Mouse (Mus musculus): ENCODE results near the gene Gmeb2. TPM values are rescaled to one million over a fixed set of nuclear protein-coding genes. Genes with fewer than 3 reads are reported as not detected.
A peak's percentile ranks its signal among the peaks of the same experiment; 100 is the strongest.

Gene Gmeb2
- polyA plus RNA-seq, 1 experiment from 2014 or later, result 9.6 TPM

DNA sequence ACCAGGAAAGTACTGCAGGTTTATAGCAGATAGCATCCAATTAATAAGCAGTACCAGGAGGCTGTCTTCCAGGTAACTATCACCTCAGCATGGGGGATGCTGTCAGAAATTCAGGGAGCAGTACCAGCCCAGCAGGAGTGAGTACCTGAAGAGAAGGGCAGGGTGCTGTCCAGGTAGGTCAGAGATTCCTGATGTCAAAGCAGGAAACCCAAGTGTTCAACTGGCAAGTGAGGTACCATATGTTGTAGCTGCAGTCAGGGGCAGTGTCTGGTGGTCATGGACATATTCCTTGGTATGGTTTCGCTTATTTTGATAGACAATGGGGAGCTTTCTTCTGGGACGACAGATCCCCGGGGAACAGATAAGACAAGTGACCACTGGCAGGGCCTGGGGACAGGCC, 24.6 kb upstream of the Gmeb2 start:
- no peak overlapping the region for H3K27ac ChIP-seq (replicated peaks)
- H3K4me2 ChIP-seq, result no peak overlapping the region
- H3K4me3 ChIP-seq (replicated peaks), result no peak overlapping the region
- no peak overlapping the region for H3K9ac ChIP-seq
- 56% methylated on average over 3 of the region's 3 CpGs for WGBS (ENCODE audit: insufficient replicate concordance)
- 0 out of 2 replicates have a peak, but pooled peaks cover 5% of the 10 kb centered on the region for H3K4me1 ChIP-seq (replicated peaks)
- no peak for ATAC-seq (ENCODE audit: insufficient read depth)
- H3K27me3 ChIP-seq, result peaks cover 92% of the 10 kb centered on the region
- no peaks in the 10 kb centered on the region for H3K36me3 ChIP-seq (replicated peaks)
- H3K9me3 ChIP-seq (replicated peaks), result no peaks in the 10 kb centered on the region

DNA sequence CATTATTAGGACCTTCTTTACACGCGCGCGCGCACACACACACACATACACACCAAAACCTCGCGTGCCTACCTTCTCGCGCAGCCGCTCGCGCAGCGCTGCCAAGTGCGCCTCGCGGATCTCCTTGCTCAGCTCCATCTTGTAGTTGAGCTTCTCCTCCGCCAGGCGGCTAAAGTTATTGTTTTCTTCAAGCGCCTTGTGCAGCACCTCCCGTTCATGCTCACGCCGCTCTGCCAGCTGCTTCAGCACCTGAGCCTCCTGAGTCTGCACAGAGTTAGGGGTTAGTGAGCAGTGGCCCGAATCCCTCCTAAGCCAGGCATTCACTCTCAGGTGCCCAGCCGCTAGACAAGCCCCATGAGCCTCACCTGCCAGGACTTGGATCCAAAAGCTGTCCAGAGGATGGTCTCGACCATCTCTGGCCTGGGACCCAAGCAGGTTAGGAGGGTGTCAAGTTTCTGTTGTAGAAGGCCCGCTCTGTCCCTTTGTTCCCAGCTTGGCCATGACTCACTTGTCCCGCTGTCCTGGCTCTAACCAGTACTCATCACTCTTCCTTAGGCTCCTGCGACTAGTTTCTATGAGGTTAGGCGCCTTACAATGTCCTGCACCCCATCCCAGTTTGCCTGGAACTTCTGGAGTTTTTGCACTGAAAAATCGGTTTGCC, 19.4 kb upstream of the Gmeb2 start:
- Histone ChIP-seq H3K27ac (replicated peaks) (no peak overlapping the region), H3K27me3 (peaks cover 65% of the 10 kb centered on the region), H3K36me3 (replicated peaks) (no peaks in the 10 kb centered on the region), H3K4me3 (replicated peaks) (no peak overlapping the region), H3K9me3 (replicated peaks) (no peaks in the 10 kb centered on the region), H3K4me1 (replicated peaks) (no peaks in the 10 kb centered on the region), H3K9ac (no peak overlapping the region), H3K4me2 (no peak overlapping the region)
- no peak for ATAC-seq (ENCODE audit: insufficient read depth)
- WGBS (ENCODE audit: insufficient replicate concordance), result 15% methylated on average over 30 of the region's 30 CpGs

DNA sequence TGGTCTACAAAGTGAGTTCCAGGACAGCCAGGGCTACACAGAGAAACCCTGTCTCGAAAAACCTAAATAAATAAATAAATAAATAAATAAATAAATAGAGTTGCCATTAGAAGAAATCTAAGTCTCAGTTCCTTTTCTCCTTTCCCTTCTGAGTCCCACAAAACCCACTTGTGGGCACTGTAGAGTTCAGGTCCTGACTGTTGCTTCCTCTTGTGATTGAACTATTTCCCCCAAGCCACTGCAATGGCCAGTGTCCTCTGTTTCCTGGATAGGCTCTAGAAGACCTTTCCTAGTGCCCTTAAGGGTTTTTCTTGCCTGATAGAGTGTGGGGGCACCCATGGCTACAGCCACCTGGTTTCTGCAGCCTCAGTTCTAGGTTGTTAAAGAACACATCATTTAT, 17.1 kb upstream of the Gmeb2 start:
- Histone ChIP-seq H3K9ac (no peak overlapping the region), H3K4me1 (replicated peaks) (no peaks in the 10 kb centered on the region), H3K27me3 (peaks cover 47% of the 10 kb centered on the region), H3K36me3 (replicated peaks) (peaks cover 21% of the 10 kb centered on the region), H3K27ac (replicated peaks) (no peak overlapping the region), H3K4me2 (no peak overlapping the region), H3K4me3 (replicated peaks) (no peak overlapping the region), H3K9me3 (replicated peaks) (no peaks in the 10 kb centered on the region)
- WGBS (ENCODE audit: insufficient replicate concordance), result 40% methylated on average over 1 of the region's 1 CpGs
- no peak for ATAC-seq (ENCODE audit: insufficient read depth)

DNA sequence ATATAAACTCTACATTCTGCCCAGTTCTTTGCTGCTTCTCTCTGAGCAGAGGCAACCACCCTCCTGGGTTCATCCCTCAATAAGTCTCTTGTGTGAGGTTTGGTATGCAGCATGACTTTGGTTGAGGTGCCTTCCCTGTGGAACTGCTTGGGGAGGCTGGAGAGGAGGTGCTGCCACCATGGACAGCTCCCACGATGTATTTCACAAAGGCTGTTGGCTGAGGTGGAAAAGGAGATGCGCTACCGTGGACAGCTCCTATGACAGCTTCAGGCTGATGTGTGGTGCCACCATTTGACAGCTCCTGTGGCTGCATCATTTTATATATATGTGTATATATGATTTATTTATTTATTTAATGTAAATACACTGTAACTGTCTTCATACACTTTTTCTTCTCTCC, 14.2 kb upstream of the Gmeb2 start:
- Histone ChIP-seq H3K36me3 (replicated peaks) (peaks cover 28% of the 10 kb centered on the region), H3K9me3 (replicated peaks) (no peaks in the 10 kb centered on the region), H3K4me3 (replicated peaks) (no peak overlapping the region), H3K27ac (replicated peaks) (no peak overlapping the region), H3K4me2 (no peak overlapping the region), H3K27me3 (peaks cover 21% of the 10 kb centered on the region), H3K4me1 (replicated peaks) (no peaks in the 10 kb centered on the region), H3K9ac (no peak overlapping the region)
- ATAC-seq (ENCODE audit: insufficient read depth), result no peak
- 26% methylated on average over 3 of the region's 3 CpGs for WGBS (ENCODE audit: insufficient replicate concordance)

DNA sequence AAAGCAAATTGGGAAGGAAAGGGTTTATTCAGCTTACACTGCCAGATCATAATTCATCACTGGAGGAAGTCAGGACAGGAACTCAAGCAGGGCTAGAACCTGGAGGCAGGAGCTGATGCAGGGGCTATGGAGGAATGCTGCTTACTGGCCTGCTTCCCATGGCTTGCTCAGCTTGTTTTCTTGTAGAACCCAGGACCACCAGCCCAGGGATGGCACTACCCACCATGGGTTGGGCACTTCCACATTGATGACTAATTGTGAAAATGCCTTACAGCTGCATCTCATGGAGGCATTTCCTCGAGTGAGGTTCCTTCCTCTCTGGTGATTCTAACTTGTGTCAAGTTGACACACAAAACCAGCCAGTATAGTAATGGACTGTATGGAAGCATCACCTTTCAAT, 3.1 kb upstream of the Gmeb2 start:
- Histone ChIP-seq H3K36me3 (replicated peaks) (peaks cover 4% of the 10 kb centered on the region; the same call in 1 of the 2 replicates), H3K9ac (no peak overlapping the region), H3K4me1 (replicated peaks) (peaks cover 34% of the 10 kb centered on the region), H3K27me3 (no peaks in the 10 kb centered on the region), H3K4me3 (replicated peaks) (no peak overlapping the region), H3K9me3 (replicated peaks) (no peaks in the 10 kb centered on the region), H3K4me2 (no peak overlapping the region), H3K27ac (replicated peaks) (no peak overlapping the region)
- ATAC-seq (ENCODE audit: insufficient read depth), result no peak
- WGBS (ENCODE audit: insufficient replicate concordance), result 20% methylated on average over 1 of the region's 1 CpGs

DNA sequence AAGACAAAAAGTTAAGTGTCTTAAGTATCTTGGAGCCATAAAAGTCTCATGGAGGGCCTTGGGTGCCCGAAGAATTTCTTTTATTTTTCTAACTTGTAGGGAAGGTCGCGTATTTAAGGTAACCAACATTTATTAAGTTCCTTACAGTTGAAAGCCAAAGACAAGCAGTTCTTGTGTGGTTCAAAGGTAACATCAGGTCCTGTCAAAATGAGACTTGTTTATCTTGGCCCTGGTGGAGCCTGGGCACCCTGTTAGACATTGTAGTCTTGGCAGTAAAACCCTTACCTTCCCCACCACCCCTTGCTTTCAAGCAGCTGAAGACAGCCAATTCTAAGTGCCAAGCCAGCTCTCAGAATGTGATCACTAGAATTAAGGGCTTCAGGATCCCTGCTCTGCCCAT, 856 bp upstream of the Gmeb2 start:
- 74% methylated on average over 3 of the region's 3 CpGs for WGBS (ENCODE audit: insufficient replicate concordance)
- peak overlapping the region; percentile 78 for H3K4me2 ChIP-seq
- no peaks in the 10 kb centered on the region for H3K9me3 ChIP-seq (replicated peaks)
- H3K4me1 ChIP-seq (replicated peaks), result peaks cover 40% of the 10 kb centered on the region
- H3K27me3 ChIP-seq, result no peaks in the 10 kb centered on the region
- H3K4me3 ChIP-seq (replicated peaks), result peak overlapping the region; percentile 87
- peak overlapping the region; percentile 82 for H3K27ac ChIP-seq (replicated peaks)
- no peak for ATAC-seq (ENCODE audit: insufficient read depth)
- peaks cover 22% of the 10 kb centered on the region for H3K36me3 ChIP-seq (replicated peaks)
- peak overlapping the region; percentile 64 for H3K9ac ChIP-seq

DNA sequence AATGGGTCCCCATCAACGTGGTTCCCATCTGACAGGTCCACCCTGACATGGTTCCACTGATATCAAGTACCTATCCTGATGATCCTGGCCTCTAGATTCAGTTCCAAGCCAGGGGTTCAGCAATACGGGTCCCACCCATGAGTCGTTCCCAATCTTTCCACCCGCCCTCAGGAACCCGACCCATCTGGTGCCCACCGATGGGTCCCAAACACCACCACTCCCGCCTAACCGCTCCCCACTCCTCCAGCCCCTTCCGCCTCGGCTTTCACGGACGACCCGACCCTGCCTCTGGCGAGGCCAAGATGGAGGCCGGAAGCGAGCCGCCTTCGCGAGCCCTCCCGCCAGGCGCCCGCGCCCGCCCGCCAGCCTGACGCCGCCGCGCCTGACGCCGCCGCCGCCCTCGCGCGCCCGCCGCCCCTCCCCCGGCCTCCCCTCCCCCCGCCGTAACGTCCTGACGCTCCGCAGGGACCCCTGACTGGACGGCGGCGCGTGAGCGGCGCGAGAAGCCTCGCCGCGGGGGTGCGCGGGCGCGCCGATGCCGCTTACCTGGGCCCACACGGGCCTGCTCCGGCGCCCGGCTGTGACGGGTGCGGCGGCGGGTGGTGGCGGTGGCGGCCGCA, 387 bp downstream of the Gmeb2 start:
- WGBS (ENCODE audit: insufficient replicate concordance), result 2% methylated on average over 63 of the region's 71 CpGs
- H3K4me3 ChIP-seq (replicated peaks), result peak overlapping the region; percentile 87
- H3K27ac ChIP-seq (replicated peaks), result peak overlapping the region; percentile 95
- peak overlapping the region; percentile 68 for H3K4me2 ChIP-seq
- H3K36me3 ChIP-seq (replicated peaks), result peaks cover 31% of the 10 kb centered on the region
- no peaks in the 10 kb centered on the region for H3K9me3 ChIP-seq (replicated peaks)
- ATAC-seq (ENCODE audit: insufficient read depth), result peak; percentile 84
- H3K9ac ChIP-seq, result peak overlapping the region; percentile 93
- H3K4me1 ChIP-seq (replicated peaks), result peaks cover 50% of the 10 kb centered on the region
- H3K27me3 ChIP-seq, result no peaks in the 10 kb centered on the region

DNA sequence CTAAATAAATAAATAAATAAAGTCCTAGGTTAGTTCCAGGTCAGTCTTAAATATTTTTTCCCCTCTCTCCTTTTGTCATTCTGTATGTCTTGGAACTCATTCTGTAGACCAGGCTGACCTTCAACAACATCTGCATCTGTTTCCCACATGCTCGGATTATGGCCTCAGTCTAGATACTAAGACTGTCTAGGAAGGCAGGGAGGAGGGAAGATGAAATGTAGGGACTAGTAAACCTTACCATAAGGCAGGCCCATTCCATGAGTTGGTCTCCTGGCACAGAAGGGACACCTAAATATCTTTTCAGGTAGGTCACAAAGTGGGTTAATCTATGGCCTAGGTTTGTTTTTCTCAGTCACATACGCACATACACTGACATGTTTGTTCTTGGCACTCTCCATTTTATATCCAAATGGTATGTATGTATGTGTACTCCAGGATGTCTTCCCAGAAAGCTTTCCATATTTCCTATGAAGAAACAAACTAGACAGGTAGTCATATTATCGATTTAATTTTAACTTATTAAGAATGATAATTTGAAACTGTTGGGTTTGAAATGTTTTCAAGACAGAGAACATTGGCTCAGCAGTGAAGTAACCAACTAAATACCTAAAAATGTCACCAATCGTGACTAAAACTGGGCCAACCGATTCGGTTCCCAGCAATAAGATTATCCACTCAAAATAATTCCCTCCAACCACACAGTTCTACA, 1.1 kb downstream of the Gmeb2 start:
- H3K9me3 ChIP-seq (replicated peaks), result no peaks in the 10 kb centered on the region
- H3K4me3 ChIP-seq (replicated peaks), result peak overlapping the region; percentile 87
- H3K4me1 ChIP-seq (replicated peaks), result peaks cover 50% of the 10 kb centered on the region
- no peak for ATAC-seq (ENCODE audit: insufficient read depth)
- H3K36me3 ChIP-seq (replicated peaks), result peaks cover 37% of the 10 kb centered on the region
- H3K4me2 ChIP-seq, result peak overlapping the region; percentile 68
- no peaks in the 10 kb centered on the region for H3K27me3 ChIP-seq
- WGBS (ENCODE audit: insufficient replicate concordance), result 35% methylated on average over 6 of the region's 6 CpGs
- H3K27ac ChIP-seq (replicated peaks), result peak overlapping the region; percentile 95
- H3K9ac ChIP-seq, result peak overlapping the region; percentile 93

DNA sequence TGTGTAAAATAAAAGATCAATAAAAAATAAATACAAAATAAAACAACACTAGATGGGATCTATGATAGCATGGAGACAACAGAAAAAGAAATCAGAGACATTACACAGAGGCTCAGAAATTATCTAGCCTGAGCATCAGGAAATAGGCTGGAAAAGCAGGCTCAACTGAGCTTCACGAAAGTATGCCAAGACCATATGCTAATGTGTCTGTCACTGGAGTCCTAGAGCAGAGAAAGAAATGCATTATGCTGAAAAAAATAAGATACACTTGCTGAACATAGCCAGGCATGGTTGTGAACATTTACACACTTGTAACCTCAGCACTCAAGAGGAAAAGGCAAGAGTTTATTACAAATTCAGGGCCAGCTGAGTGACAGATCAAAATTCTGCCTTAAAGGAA, 7.9 kb downstream of the Gmeb2 start:
- Histone ChIP-seq H3K4me1 (replicated peaks) (peaks cover 23% of the 10 kb centered on the region), H3K27me3 (no peaks in the 10 kb centered on the region), H3K9ac (no peak overlapping the region), H3K4me2 (no peak overlapping the region), H3K36me3 (replicated peaks) (peaks cover 73% of the 10 kb centered on the region), H3K4me3 (replicated peaks) (no peak overlapping the region), H3K9me3 (replicated peaks) (no peaks in the 10 kb centered on the region), H3K27ac (replicated peaks) (no peak overlapping the region)
- no peak for ATAC-seq (ENCODE audit: insufficient read depth)
- 58% methylated on average over 1 of the region's 1 CpGs for WGBS (ENCODE audit: insufficient replicate concordance)

DNA sequence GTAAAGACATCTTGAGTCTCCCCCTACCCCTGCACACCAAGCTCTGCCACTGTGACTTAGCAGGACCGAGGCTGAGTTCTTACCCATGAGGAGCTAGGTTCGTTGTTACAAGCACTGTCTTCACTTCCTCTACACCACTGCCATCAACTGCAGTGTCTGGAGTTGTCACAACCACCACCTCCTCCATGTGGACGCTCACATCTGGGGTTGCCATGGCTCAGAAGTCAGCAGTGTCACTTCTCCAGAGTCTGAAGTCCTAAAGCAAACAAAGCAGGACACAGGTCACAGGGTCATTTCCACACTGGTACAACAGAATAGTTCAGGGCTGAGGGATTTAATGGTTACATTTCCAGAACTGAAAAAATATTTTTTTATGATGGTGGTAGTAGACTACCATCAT, 10.0 kb downstream of the Gmeb2 start:
- Histone ChIP-seq H3K4me1 (replicated peaks) (peaks cover 13% of the 10 kb centered on the region), H3K27me3 (no peaks in the 10 kb centered on the region), H3K9me3 (replicated peaks) (no peaks in the 10 kb centered on the region), H3K36me3 (replicated peaks) (peaks cover 70% of the 10 kb centered on the region), H3K4me2 (no peak overlapping the region), H3K9ac (no peak overlapping the region), H3K4me3 (replicated peaks) (no peak overlapping the region), H3K27ac (replicated peaks) (no peak overlapping the region)
- WGBS (ENCODE audit: insufficient replicate concordance), result 59% methylated on average over 3 of the region's 3 CpGs
- ATAC-seq (ENCODE audit: insufficient read depth), result 0 out of 2 replicates have a peak, but pooled peaks have one; percentile 58

DNA sequence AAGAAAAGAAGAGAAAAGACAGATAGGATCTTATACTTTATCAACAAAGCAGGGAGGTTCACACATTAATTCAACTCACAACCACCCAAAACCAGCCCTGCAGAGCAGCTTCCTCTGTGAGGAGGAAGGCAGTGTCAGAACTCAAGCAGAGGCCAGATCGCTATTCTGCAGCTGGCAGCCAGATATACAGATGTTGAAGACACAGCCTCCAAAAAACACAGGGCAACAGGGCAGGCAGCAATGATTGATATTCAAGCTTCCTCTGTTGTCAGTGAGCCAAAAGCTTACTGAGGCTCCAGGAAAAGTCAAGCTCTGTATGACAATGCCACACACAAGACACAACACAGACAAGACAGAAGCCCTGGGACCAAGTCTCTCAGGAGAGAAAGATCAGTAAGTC, 11.1 kb downstream of the Gmeb2 start:
- H3K9me3 ChIP-seq (replicated peaks), result no peaks in the 10 kb centered on the region
- no peak overlapping the region for H3K27ac ChIP-seq (replicated peaks)
- H3K36me3 ChIP-seq (replicated peaks), result peaks cover 66% of the 10 kb centered on the region
- no peak overlapping the region for H3K9ac ChIP-seq
- no peak for ATAC-seq (ENCODE audit: insufficient read depth)
- no peak overlapping the region for H3K4me2 ChIP-seq
- peaks cover 10% of the 10 kb centered on the region for H3K4me1 ChIP-seq (replicated peaks)
- WGBS (ENCODE audit: insufficient replicate concordance), result 63% methylated on average over 1 of the region's 1 CpGs
- no peaks in the 10 kb centered on the region for H3K27me3 ChIP-seq
- no peak overlapping the region for H3K4me3 ChIP-seq (replicated peaks)
